Mouse (Mus musculus): ENCODE data around the gene Nt5e. TPM values are rescaled to one million over a fixed set of nuclear protein-coding genes. Genes with fewer than 3 reads are reported as not detected.

Gene Nt5e
- total and polyA plus RNA-seq, 2 experiments from 2014 or later, result 9.4 to 24.4 TPM

DNA sequence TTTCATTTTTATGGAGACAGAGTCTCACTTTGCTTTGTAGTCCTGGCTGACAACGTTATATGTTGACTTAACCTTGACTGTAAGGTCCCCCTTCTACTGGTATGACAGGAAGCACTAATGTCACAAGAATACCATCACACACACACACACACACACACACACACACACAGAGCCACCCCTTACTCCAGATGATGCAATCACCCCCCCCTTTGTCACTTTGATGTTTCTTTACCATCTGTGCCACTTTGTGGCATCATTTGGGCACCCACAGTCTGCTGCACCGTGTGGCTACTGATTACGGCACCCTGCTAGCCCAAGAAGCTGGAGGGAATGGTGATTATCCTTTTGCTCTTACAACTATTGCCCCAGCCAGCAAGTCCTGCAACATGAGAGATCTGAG lies 30.2 kb downstream of the Nt5e start:
- peaks cover 5% of the 10 kb centered on the region for H3K36me3 ChIP-seq (replicated peaks; ENCODE audit: control insufficient read depth, insufficient read depth, low read length)
- TF ChIP-seq EP300 (IDR thresholded peaks at IDR 0.05; ENCODE audit: low read depth) (no peak), CTCF (IDR thresholded peaks at IDR 0.05; ENCODE audit: low read depth) (no peak)
- H3K27me3 ChIP-seq (ENCODE audit: control insufficient read depth, insufficient read depth, low read length), result no peaks in the 10 kb centered on the region
- no peak for ATAC-seq (ENCODE audit: insufficient read depth, low read depth)
- H3K4me2 ChIP-seq (ENCODE audit: low read depth, low read length), result no peak overlapping the region
- peaks cover 12% of the 10 kb centered on the region for H3K4me1 ChIP-seq (ENCODE audit: control insufficient read depth, insufficient read depth)
- no peak overlapping the region for H3K27ac ChIP-seq (ENCODE audit: low read depth)
- no peaks in the 10 kb centered on the region for H3K9me3 ChIP-seq (replicated peaks; ENCODE audit: control insufficient read depth, low read length)
- 50% methylated on average over 3 of the region's 3 CpGs for WGBS
- no peak for DNase-seq (ENCODE audit: low spot score)
- no peak overlapping the region for H3K4me3 ChIP-seq (ENCODE audit: low read depth, low read length)
- no peak overlapping the region for H3K9ac ChIP-seq (replicated peaks; ENCODE audit: low read depth, low read length)

DNA sequence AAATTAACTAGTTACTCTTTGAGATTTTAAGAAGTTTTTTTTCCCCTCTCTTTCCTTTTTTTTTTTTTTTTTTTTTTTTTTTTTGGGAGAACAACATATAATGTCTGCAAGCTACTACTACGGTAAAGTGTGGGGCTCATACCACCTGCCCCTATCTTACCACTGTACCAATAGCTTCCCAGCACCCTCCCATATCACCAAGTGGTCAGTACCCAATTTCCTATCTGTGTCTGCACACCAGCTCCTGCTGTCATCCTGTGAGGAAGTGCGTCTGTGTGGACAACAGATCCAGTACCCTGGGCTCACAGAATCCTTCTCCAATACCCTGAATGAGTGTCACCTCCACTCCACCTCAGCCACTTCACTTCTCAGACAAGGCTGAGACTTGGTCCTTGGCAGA lies 32.1 kb downstream of the Nt5e start:
- H3K27ac ChIP-seq (ENCODE audit: low read depth), result no peak overlapping the region
- H3K36me3 ChIP-seq (replicated peaks; ENCODE audit: control insufficient read depth, insufficient read depth, low read length), result peaks cover 6% of the 10 kb centered on the region
- H3K4me3 ChIP-seq (ENCODE audit: low read depth, low read length), result no peak overlapping the region
- peaks cover 22% of the 10 kb centered on the region for H3K4me1 ChIP-seq (ENCODE audit: control insufficient read depth, insufficient read depth)
- H3K9me3 ChIP-seq (replicated peaks; ENCODE audit: control insufficient read depth, low read length), result no peaks in the 10 kb centered on the region
- H3K27me3 ChIP-seq (ENCODE audit: control insufficient read depth, insufficient read depth, low read length), result no peaks in the 10 kb centered on the region
- no peak overlapping the region for H3K9ac ChIP-seq (replicated peaks; ENCODE audit: low read depth, low read length)
- WGBS, result 50% methylated on average over 2 of the region's 2 CpGs
- no peak for DNase-seq (ENCODE audit: low spot score)
- no peak overlapping the region for H3K4me2 ChIP-seq (ENCODE audit: low read depth, low read length)
- TF ChIP-seq EP300 (IDR thresholded peaks at IDR 0.05; ENCODE audit: low read depth) (no peak), CTCF (IDR thresholded peaks at IDR 0.05; ENCODE audit: low read depth) (no peak)
- no peak for ATAC-seq (ENCODE audit: insufficient read depth, low read depth)

- H3K9ac ChIP-seq (replicated peaks; ENCODE audit: low read depth, low read length), result no peak overlapping the region
- 49% methylated on average over 14 of the region's 14 CpGs for WGBS
- peak overlapping the region; percentile 4; the same call in 1 of the 2 replicates for H3K4me2 ChIP-seq (ENCODE audit: low read depth, low read length)
- no peak overlapping the region for H3K4me3 ChIP-seq (ENCODE audit: low read depth, low read length)
- peak; percentile 55 for DNase-seq (ENCODE audit: low spot score)
- TF ChIP-seq CTCF (IDR thresholded peaks at IDR 0.05; ENCODE audit: low read depth) (no peak), EP300 (IDR thresholded peaks at IDR 0.05; ENCODE audit: low read depth) (no peak)
- peaks cover 22% of the 10 kb centered on the region for H3K4me1 ChIP-seq (ENCODE audit: control insufficient read depth, insufficient read depth)
- H3K27me3 ChIP-seq (ENCODE audit: control insufficient read depth, insufficient read depth, low read length), result no peaks in the 10 kb centered on the region
- H3K27ac ChIP-seq (ENCODE audit: low read depth), result peak overlapping the region; percentile 58
- peaks cover 24% of the 10 kb centered on the region for H3K36me3 ChIP-seq (replicated peaks; ENCODE audit: control insufficient read depth, insufficient read depth, low read length)
- H3K9me3 ChIP-seq (replicated peaks; ENCODE audit: control insufficient read depth, low read length), result no peaks in the 10 kb centered on the region
- ATAC-seq (ENCODE audit: insufficient read depth, low read depth), result peak; percentile 54
Observed at GRCm38 (mm10) chr9:88361211-88361909, 34.4 kb downstream of the Nt5e start.

- peaks cover 22% of the 10 kb centered on the region for H3K4me1 ChIP-seq (ENCODE audit: control insufficient read depth, insufficient read depth)
Observed at GRCm38 (mm10) chr9:88362055-88362850, 35.3 kb downstream of the Nt5e start.

DNA sequence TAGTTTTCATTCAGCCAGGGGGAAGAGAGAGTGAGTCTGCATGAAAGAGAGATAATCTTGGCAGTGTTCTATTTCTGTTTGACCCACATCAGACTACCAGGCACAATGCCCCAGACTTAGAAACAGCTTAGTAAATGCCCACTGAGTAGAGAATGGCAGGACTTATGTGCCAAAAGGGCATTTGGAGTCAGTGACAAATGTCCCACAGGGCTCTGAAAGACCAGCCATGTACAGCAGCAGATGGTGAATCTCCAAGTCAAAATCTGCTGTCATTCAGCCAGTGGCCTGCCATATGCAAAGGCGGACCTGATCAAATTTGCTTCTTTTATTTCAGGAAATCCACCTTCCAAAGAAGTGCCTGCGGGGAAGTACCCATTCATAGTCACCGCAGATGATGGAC lies 36.1 kb downstream of the Nt5e start:
- H3K36me3 ChIP-seq (replicated peaks; ENCODE audit: control insufficient read depth, insufficient read depth, low read length), result peaks cover 31% of the 10 kb centered on the region
- WGBS, result 97% methylated on average over 3 of the region's 3 CpGs
- DNase-seq (ENCODE audit: low spot score) (no peak), ATAC-seq (ENCODE audit: insufficient read depth, low read depth) (no peak; the same call in 1 of the 2 replicates)
- TF ChIP-seq CTCF (IDR thresholded peaks at IDR 0.05; ENCODE audit: low read depth), result no peak
- no peak for TF ChIP-seq EP300 (IDR thresholded peaks at IDR 0.05; ENCODE audit: low read depth)
- no peak overlapping the region for H3K9ac ChIP-seq (replicated peaks; ENCODE audit: low read depth, low read length)
- H3K27ac ChIP-seq (ENCODE audit: low read depth), result 0 out of 2 replicates have a peak overlapping the region, but pooled peaks have one; percentile 41
- no peak overlapping the region for H3K4me3 ChIP-seq (ENCODE audit: low read depth, low read length)
- H3K9me3 ChIP-seq (replicated peaks; ENCODE audit: control insufficient read depth, low read length), result no peaks in the 10 kb centered on the region
- H3K4me1 ChIP-seq (ENCODE audit: control insufficient read depth, insufficient read depth), result peaks cover 22% of the 10 kb centered on the region
- H3K4me2 ChIP-seq (ENCODE audit: low read depth, low read length), result no peak overlapping the region
- H3K27me3 ChIP-seq (ENCODE audit: control insufficient read depth, insufficient read depth, low read length), result no peaks in the 10 kb centered on the region

More at GRCm38 (mm10) chr9:88362055-88362850, 35.3 kb downstream of the Nt5e start:
- TF ChIP-seq EP300 (IDR thresholded peaks at IDR 0.05; ENCODE audit: low read depth) (0 out of 2 replicates have a peak, but pooled peaks have one; percentile 33), CTCF (IDR thresholded peaks at IDR 0.05; ENCODE audit: low read depth) (peak; percentile 37)
- no peak overlapping the region for H3K4me2 ChIP-seq (ENCODE audit: low read depth, low read length)
- 24% methylated on average over 5 of the region's 5 CpGs for WGBS
- ATAC-seq (ENCODE audit: insufficient read depth, low read depth), result peak; percentile 44
- no peak overlapping the region for H3K4me3 ChIP-seq (ENCODE audit: low read depth, low read length)
- H3K9me3 ChIP-seq (replicated peaks; ENCODE audit: control insufficient read depth, low read length), result no peaks in the 10 kb centered on the region
- no peaks in the 10 kb centered on the region for H3K27me3 ChIP-seq (ENCODE audit: control insufficient read depth, insufficient read depth, low read length)
- H3K9ac ChIP-seq (replicated peaks; ENCODE audit: low read depth, low read length), result no peak overlapping the region
- H3K36me3 ChIP-seq (replicated peaks; ENCODE audit: control insufficient read depth, insufficient read depth, low read length), result peaks cover 25% of the 10 kb centered on the region
- peak overlapping the region; percentile 41 for H3K27ac ChIP-seq (ENCODE audit: low read depth)
- no peak for DNase-seq (ENCODE audit: low spot score)
